Comparison of ENCODE assay signal across 23 mouse cellular contexts in genomic region chr2:120450724-120451123, GRCm38 (mm10). TPM values are rescaled to one million over a fixed set of nuclear protein-coding genes. Genes with fewer than 3 reads are reported as not detected.
A peak's percentile ranks its signal among the peaks of the same experiment; 100 is the strongest.
DNase-seq lines count a peak whose midpoint lies in the region; ATAC-seq lines count a peak whose summit lies in the region.
"Had no signal": no experiment of that assay in that cellular context is flagged by ENCODE, and none has a peak within 500 bp of the region (broad histone marks: within the 10 kb centered on the region; RNA-seq: fewer than 3 reads in every experiment).

No protein-coding gene starts in this region.

- no peaks in the 10 kb centered on the region for H3K27me3 ChIP-seq in hindbrain, embryonic 10.5 days (ENCODE audit: insufficient read depth, poor library complexity, severe bottlenecking)
- no peaks in the 10 kb centered on the region for H3K27me3 ChIP-seq in midbrain, embryonic 11.5 days (ENCODE audit: control insufficient read depth, insufficient read depth, low read length)
- H3K27me3 ChIP-seq: embryonic facial prominence, embryonic 13.5 days; embryonic facial prominence, embryonic 15.5 days; forebrain, embryonic 12.5 days had no signal

- H3K4me3 ChIP-seq in hindbrain, embryonic 10.5 days = no peak overlapping the region
- H3K4me3 ChIP-seq in midbrain, embryonic 11.5 days (ENCODE audit: low read depth, low read length) = no peak overlapping the region
- H3K4me3 ChIP-seq: embryonic facial prominence, embryonic 13.5 days; embryonic facial prominence, embryonic 15.5 days; erythroblast, embryonic 14.5 days; forebrain, embryonic 10.5 days; forebrain, embryonic 12.5 days had no signal

- 68% methylated on average over 6 of the region's 6 CpGs for WGBS in hindbrain, embryonic 10.5 days
- 83% methylated on average over 6 of the region's 6 CpGs for WGBS in midbrain, embryonic 11.5 days

- no peak overlapping the region for H3K9ac ChIP-seq in midbrain, embryonic 11.5 days (ENCODE audit: low read length)
- H3K9ac ChIP-seq: embryonic facial prominence, embryonic 13.5 days; embryonic facial prominence, embryonic 15.5 days; forebrain, embryonic 12.5 days had no signal

- H3K27ac ChIP-seq in hindbrain, embryonic 10.5 days = no peak overlapping the region
- H3K27ac ChIP-seq in midbrain, embryonic 11.5 days (ENCODE audit: low read depth, low read length) = no peak overlapping the region
- H3K27ac ChIP-seq: embryonic facial prominence, embryonic 13.5 days; embryonic facial prominence, embryonic 15.5 days; forebrain, embryonic 10.5 days; forebrain, embryonic 12.5 days had no signal

- peak; percentile 44 for ATAC-seq in megakaryocyte, adult 5-6 weeks (ENCODE audit: poor library complexity, severe bottlenecking)
- no peak for ATAC-seq in midbrain, embryonic 11.5 days (ENCODE audit: low FRiP score)
- ATAC-seq: forebrain, embryonic 14.5 days; forebrain, embryonic 16.5 days had no signal

- H3K4me1 ChIP-seq in hindbrain, embryonic 10.5 days (replicated peaks) = no peaks in the 10 kb centered on the region; the same call in 1 of the 2 replicates
- no peaks in the 10 kb centered on the region for H3K4me1 ChIP-seq in midbrain, embryonic 11.5 days (ENCODE audit: control insufficient read depth, insufficient read depth, low read length)
- H3K4me1 ChIP-seq: embryonic facial prominence, embryonic 13.5 days; embryonic facial prominence, embryonic 15.5 days had no signal

- H3K36me3 ChIP-seq in hindbrain, embryonic 10.5 days = no peaks in the 10 kb centered on the region
- no peaks in the 10 kb centered on the region for H3K36me3 ChIP-seq in midbrain, embryonic 11.5 days (ENCODE audit: control insufficient read depth, insufficient read depth, low read length)
- H3K36me3 ChIP-seq: embryonic facial prominence, embryonic 15.5 days; forebrain, embryonic 10.5 days; forebrain, embryonic 12.5 days had no signal

- peak; percentile 3 for DNase-seq in lung, postnatal 10 days
- no peak for DNase-seq in lung, adult 18-20 months
- no peak for DNase-seq in hindbrain, embryonic 10.5 days (ENCODE audit: low spot score)
- no peak for DNase-seq in midbrain, embryonic 11.5 days (ENCODE audit: low spot score, missing footprints)
- DNase-seq: adrenal gland, adult 2 months; adrenal gland, postnatal 10 days; adrenal gland, postnatal 25 days; cerebellum, adult 11 months; cerebellum, adult 18-20 months; cerebellum, adult 8-10 months; cerebellum, adult 9-11 months; cerebellum, postnatal 14 days; cerebellum, postnatal 36 days; embryo, embryonic 11 days had no signal

- H3K9me3 ChIP-seq in hindbrain, embryonic 10.5 days = no peaks in the 10 kb centered on the region
- H3K9me3 ChIP-seq in midbrain, embryonic 11.5 days (ENCODE audit: control insufficient read depth, low read length) = no peaks in the 10 kb centered on the region
- H3K9me3 ChIP-seq: embryonic facial prominence, embryonic 13.5 days; embryonic facial prominence, embryonic 15.5 days; forebrain, embryonic 10.5 days; forebrain, embryonic 12.5 days had no signal

- no peak overlapping the region for H3K4me2 ChIP-seq in midbrain, embryonic 11.5 days
- H3K4me2 ChIP-seq: embryonic facial prominence, embryonic 13.5 days; embryonic facial prominence, embryonic 15.5 days; forebrain, embryonic 12.5 days had no signal

RNA-seq across cellular contexts. Expression of gene Capn3, which starts 5.1 kb away (rescaled TPM):
- 0.41 and 1.2 TPM in 2 replicates for total RNA-seq in megakaryocyte, adult 5-6 weeks (2015)
- total RNA-seq in megakaryocyte, adult 5-6 weeks (2017) = 0.15 TPM in 1 of 2 replicates, not detected in the other
- polyA plus RNA-seq in hindbrain, embryonic 10.5 days (2016; fragmentation: Nextera tagmentation; extraction: Ambion mirVana) = 1.6 and 2.6 TPM in 2 replicates
- polyA plus RNA-seq in midbrain, embryonic 11.5 days (2014; fragmentation: Nextera tagmentation; extraction: Ambion mirVana) = 4.8 and 5.9 TPM in 2 replicates
- total RNA-seq: MEL had no signal
- polyA plus RNA-seq: erythroblast, embryonic 14.5 days had no signal

RNA-seq across cellular contexts. Expression of gene Tmem87a, which starts 46.8 kb away (rescaled TPM):
- total RNA-seq in megakaryocyte, adult 5-6 weeks (2015) = 18.5 and 20.3 TPM in 2 replicates
- 41.7 and 46.8 TPM in 2 replicates for total RNA-seq in megakaryocyte, adult 5-6 weeks (2017)
- 4.9 and 5.2 TPM in 2 replicates for polyA plus RNA-seq in hindbrain, embryonic 10.5 days (2016; fragmentation: Nextera tagmentation; extraction: Ambion mirVana)
- 8.3 and 8.6 TPM in 2 replicates for polyA plus RNA-seq in midbrain, embryonic 11.5 days (2014; fragmentation: Nextera tagmentation; extraction: Ambion mirVana)

RNA-seq across cellular contexts. Expression of gene Ganc, which starts 47.0 kb away (rescaled TPM):
- 10.8 and 11.9 TPM in 2 replicates for total RNA-seq in megakaryocyte, adult 5-6 weeks (2015)
- total RNA-seq in megakaryocyte, adult 5-6 weeks (2017) = 20.7 and 21.0 TPM in 2 replicates
- 8.0 and 8.2 TPM in 2 replicates for polyA plus RNA-seq in hindbrain, embryonic 10.5 days (2016; fragmentation: Nextera tagmentation; extraction: Ambion mirVana)
- polyA plus RNA-seq in midbrain, embryonic 11.5 days (2014; fragmentation: Nextera tagmentation; extraction: Ambion mirVana) = 7.2 and 10.0 TPM in 2 replicates
